Mouse (Mus musculus) stomach, postnatal 0 days (tissue): ENCODE data around the gene Chchd1.

Experiments
- CTCF ChIP-seq: IDR thresholded peaks from 2 replicates; pipeline ENCODE4 v1.5.1; 2016; ENCODE audit warnings: antibody characterized with exemption, low read depth, mild to moderate bottlenecking, moderate library complexity
- EP300 ChIP-seq: optimal IDR thresholded peaks from 2 replicates; pipeline ENCODE3; 2016; ENCODE audit warnings: antibody characterized with exemption

- TF ChIP-seq CTCF (no peak), EP300 (no peak)
These were observed 27.1 kb downstream of the Chchd1 start for GRCm38 (mm10) chr14:20729871-20730270.
